ENCODE assay signal across 28 mouse cellular contexts in genomic region chr2:156691746-156692145, GRCm38 (mm10).
DNase-seq lines count a peak whose midpoint lies in the region; ATAC-seq and TF ChIP-seq lines count a peak whose summit lies in the region.
"Had no signal": no experiment of that assay in that cellular context is flagged by ENCODE, and none has a peak within 500 bp of the region (broad histone marks: within the 10 kb centered on the region; RNA-seq: fewer than 3 reads in every experiment).

No protein-coding gene starts in this region.

- H3K9ac ChIP-seq in hindbrain, embryonic 12.5 days = no peak overlapping the region
- H3K9ac ChIP-seq in neural tube, embryonic 15.5 days (replicated peaks) = no peak overlapping the region
- H3K9ac ChIP-seq in liver, postnatal 0 days (replicated peaks) = no peak overlapping the region
- H3K9ac ChIP-seq: embryonic facial prominence, embryonic 12.5 days; heart, embryonic 12.5 days; intestine, embryonic 15.5 days; limb, embryonic 15.5 days; liver, embryonic 13.5 days had no signal

- TF ChIP-seq CTCF in liver, postnatal 0 days (IDR thresholded peaks at IDR 0.05; ENCODE audit: low read depth) = no peak

- H3K4me3 ChIP-seq in hindbrain, embryonic 10.5 days = no peak overlapping the region
- H3K4me3 ChIP-seq in hindbrain, embryonic 12.5 days = no peak overlapping the region
- no peak overlapping the region for H3K4me3 ChIP-seq in neural tube, embryonic 15.5 days (replicated peaks)
- H3K4me3 ChIP-seq in liver, postnatal 0 days (ENCODE audit: low read depth, low read length) = no peak overlapping the region
- H3K4me3 ChIP-seq: embryonic facial prominence, embryonic 12.5 days; gastrocnemius, adult 2 months; heart, embryonic 12.5 days; intestine, embryonic 15.5 days; limb, embryonic 10.5 days; limb, embryonic 15.5 days; liver, embryonic 13.5 days had no signal

- no peaks in the 10 kb centered on the region for H3K9me3 ChIP-seq in hindbrain, embryonic 10.5 days
- H3K9me3 ChIP-seq in hindbrain, embryonic 12.5 days (replicated peaks) = no peaks in the 10 kb centered on the region
- no peaks in the 10 kb centered on the region for H3K9me3 ChIP-seq in neural tube, embryonic 15.5 days (replicated peaks)
- no peaks in the 10 kb centered on the region for H3K9me3 ChIP-seq in liver, postnatal 0 days (ENCODE audit: low read length)
- H3K9me3 ChIP-seq: embryonic facial prominence, embryonic 12.5 days; heart, embryonic 12.5 days; intestine, embryonic 15.5 days; limb, embryonic 10.5 days; limb, embryonic 15.5 days; liver, embryonic 13.5 days had no signal

- WGBS in hindbrain, embryonic 10.5 days = 62% methylated on average over 9 of the region's 9 CpGs
- WGBS in hindbrain, embryonic 12.5 days = 59% methylated on average over 9 of the region's 9 CpGs
- WGBS in neural tube, embryonic 15.5 days = 39% methylated on average over 9 of the region's 9 CpGs
- 64% methylated on average over 9 of the region's 9 CpGs for WGBS in liver, postnatal 0 days (ENCODE audit: insufficient replicate concordance)

- DNase-seq in hindbrain, embryonic 10.5 days (ENCODE audit: low spot score) = no peak
- DNase-seq in 3T3-L1 (ENCODE audit: low read depth, low spot score) (peak; percentile 31), MN1 (ENCODE audit: low spot score) (peak; percentile 81)
- DNase-seq in adrenal gland, adult 18-20 months (ENCODE audit: low spot score in 2 of 2) = no peak
- no peak for DNase-seq in liver, postnatal 0 days
- DNase-seq in thymus, postnatal 10 days (ENCODE audit: low spot score in 2 of 2) = no peak
- DNase-seq: adrenal gland, postnatal 10 days; cerebellum, adult 8-10 months; cerebellum, postnatal 36 days; gastrocnemius, adult 2 months; gastrocnemius, postnatal 36 days; heart, adult 18-20 months; heart, postnatal 4 days; kidney, adult 2 months; kidney, postnatal 4 days; liver, embryonic 13.5 days; lung, adult 2 months; lung, postnatal 10 days; right cerebral cortex, postnatal 4 days had no signal

- H3K27ac ChIP-seq in hindbrain, embryonic 10.5 days = peak overlapping the region; percentile 17; the same call in 1 of the 2 replicates
- no peak overlapping the region for H3K27ac ChIP-seq in hindbrain, embryonic 12.5 days
- peak overlapping the region; percentile 52; the same call in 1 of the 2 replicates for H3K27ac ChIP-seq in neural tube, embryonic 15.5 days (replicated peaks)
- no peak overlapping the region for H3K27ac ChIP-seq in liver, postnatal 0 days (ENCODE audit: low read depth)
- H3K27ac ChIP-seq: embryonic facial prominence, embryonic 12.5 days; gastrocnemius, adult 2 months; intestine, embryonic 15.5 days; limb, embryonic 10.5 days; limb, embryonic 15.5 days; liver, embryonic 13.5 days had no signal

- ATAC-seq in hindbrain, embryonic 12.5 days (ENCODE audit: low FRiP score) = no peak
- no peak for ATAC-seq in neural tube, embryonic 15.5 days (ENCODE audit: low FRiP score)
- no peak for ATAC-seq in liver, postnatal 0 days
- ATAC-seq: forebrain, embryonic 16.5 days; hindbrain, embryonic 16.5 days; intestine, embryonic 15.5 days had no signal

- peaks cover 51% of the 10 kb centered on the region for H3K4me1 ChIP-seq in hindbrain, embryonic 10.5 days (replicated peaks)
- H3K4me1 ChIP-seq in hindbrain, embryonic 12.5 days = peaks cover 34% of the 10 kb centered on the region
- H3K4me1 ChIP-seq in neural tube, embryonic 15.5 days = peaks cover 24% of the 10 kb centered on the region
- H3K4me1 ChIP-seq in liver, postnatal 0 days (ENCODE audit: insufficient read depth) = no peaks in the 10 kb centered on the region
- H3K4me1 ChIP-seq: embryonic facial prominence, embryonic 12.5 days; intestine, embryonic 15.5 days; liver, embryonic 13.5 days had no signal

- H3K4me2 ChIP-seq in hindbrain, embryonic 12.5 days (replicated peaks) = no peak overlapping the region
- no peak overlapping the region for H3K4me2 ChIP-seq in neural tube, embryonic 15.5 days
- no peak overlapping the region for H3K4me2 ChIP-seq in liver, postnatal 0 days (ENCODE audit: low read depth, low read length)
- H3K4me2 ChIP-seq: embryonic facial prominence, embryonic 12.5 days; heart, embryonic 12.5 days; intestine, embryonic 15.5 days; limb, embryonic 15.5 days; liver, embryonic 13.5 days had no signal

- TF ChIP-seq EP300 in liver, postnatal 0 days (IDR thresholded peaks at IDR 0.05; ENCODE audit: low read depth) = no peak

- H3K36me3 ChIP-seq in hindbrain, embryonic 10.5 days = no peaks in the 10 kb centered on the region
- no peaks in the 10 kb centered on the region for H3K36me3 ChIP-seq in hindbrain, embryonic 12.5 days
- H3K36me3 ChIP-seq in neural tube, embryonic 15.5 days = no peaks in the 10 kb centered on the region
- H3K36me3 ChIP-seq in liver, postnatal 0 days (replicated peaks; ENCODE audit: insufficient read depth, low read length) = no peaks in the 10 kb centered on the region
- H3K36me3 ChIP-seq: embryonic facial prominence, embryonic 12.5 days; heart, embryonic 12.5 days; intestine, embryonic 15.5 days; limb, embryonic 10.5 days; limb, embryonic 15.5 days; liver, embryonic 13.5 days had no signal

- H3K27me3 ChIP-seq in hindbrain, embryonic 10.5 days (ENCODE audit: insufficient read depth, poor library complexity, severe bottlenecking) = peaks cover 27% of the 10 kb centered on the region
- peaks cover 15% of the 10 kb centered on the region; the same call in 1 of the 2 replicates for H3K27me3 ChIP-seq in hindbrain, embryonic 12.5 days
- 0 out of 2 replicates have a peak, but pooled peaks cover 3% of the 10 kb centered on the region for H3K27me3 ChIP-seq in neural tube, embryonic 15.5 days (replicated peaks)
- H3K27me3 ChIP-seq in liver, postnatal 0 days (ENCODE audit: insufficient read depth, low read length) = no peaks in the 10 kb centered on the region
- H3K27me3 ChIP-seq: intestine, embryonic 15.5 days had no signal

Comparison
In these comparisons a context has a peak if more than half of its experiments do, and no peak if none do; other contexts are left out.
1. H3K27ac ChIP-seq: peak in hindbrain, embryonic 10.5 days (single experiment) and neural tube, embryonic 15.5 days (single experiment); none in hindbrain, embryonic 12.5 days (single experiment) and liver, postnatal 0 days (single experiment).
2. DNase-seq: peak in 3T3-L1 (single experiment) and MN1 (single experiment); none in hindbrain, embryonic 10.5 days (single experiment), adrenal gland, adult 18-20 months (0 of 2), liver, postnatal 0 days (single experiment) and thymus, postnatal 10 days (0 of 2).